Mouse (Mus musculus) G1E (cell line): Measurements from ENCODE around the gene Gcnt2. TPM values are rescaled to one million over a fixed set of nuclear protein-coding genes. Genes with fewer than 3 reads are reported as not detected.
"Not testable (repeated sequence)": the region's sequence is repeated elsewhere in the genome, so short reads cannot be mapped to it uniquely, and the experiment has no call there.

Experiments used
- ATAC-seq: 2 replicates; pipeline ENCODE4 v1.8.0; 2016; ENCODE audit warnings: mild to moderate bottlenecking; ENCODE audit not compliant: insufficient number of reproducible peaks, poor library complexity, low FRiP score, severe bottlenecking; ENCODE audit errors: extremely low read depth
- DNase-seq: peaks from one replicate; pipeline ENCODE4 v3.0.0; 2012; ENCODE audit warnings: low spot score
- H3K27me3 ChIP-seq: 2 replicates; pipeline ENCODE4 v1.6.1; 2012; ENCODE audit warnings: mild to moderate bottlenecking, low read length, inconsistent platforms; ENCODE audit not compliant: insufficient read depth
- H3K36me3 ChIP-seq: replicated peaks from 2 replicates; pipeline ENCODE3; 2012; ENCODE audit warnings: mild to moderate bottlenecking, inconsistent platforms
- H3K4me1 ChIP-seq: 2 replicates; pipeline ENCODE4 v1.6.1; 2012; ENCODE audit warnings: low read depth, low read length, inconsistent platforms, mixed read lengths; ENCODE audit not compliant: insufficient read depth
- H3K4me3 ChIP-seq: 2 replicates; pipeline ENCODE4 v1.5.1; 2012; ENCODE audit warnings: low read depth, mild to moderate bottlenecking, inconsistent platforms, low read length, moderate library complexity, mixed read lengths
- H3K9me3 ChIP-seq: replicated peaks from 2 replicates; pipeline ENCODE4 v1.6.1; 2012; ENCODE audit warnings: inconsistent platforms
- CTCF ChIP-seq: IDR thresholded peaks from 2 replicates; pipeline ENCODE4 v1.5.1; 2012; ENCODE audit warnings: low read depth, low read length, inconsistent platforms, mixed read lengths
- GATA1 ChIP-seq: IDR thresholded peaks from 2 replicates; pipeline ENCODE4 v1.6.1; 2012; ENCODE audit warnings: borderline replicate concordance, low read length, inconsistent platforms, mixed read lengths
- GATA2 ChIP-seq: IDR thresholded peaks from 2 replicates; pipeline ENCODE4 v1.6.1; 2012; ENCODE audit warnings: low read depth, low read length, inconsistent platforms, borderline replicate concordance
- POLR2AphosphoS5 ChIP-seq: IDR thresholded peaks from 2 replicates; pipeline ENCODE4 v1.6.1; 2012; ENCODE audit warnings: low read depth, low read length, inconsistent platforms; ENCODE audit not compliant: insufficient replicate concordance
- TAL1 ChIP-seq: conservative IDR thresholded peaks from 2 replicates; pipeline ENCODE4 v1.6.1; 2012; ENCODE audit warnings: low read depth, low read length, inconsistent platforms, mixed read lengths
- polyA plus RNA-seq: library from polyadenylated mRNA; stranded (reverse); fragments of >175 nt; gene quantifications from 2 replicates; pipeline ENCODE4 v1.2.3, GENCODE M21; 2012
- total RNA-seq, 2 experiments: library from RNA; stranded (forward) in 1 of 2; stranded (reverse) in 1 of 2; fragments of 200-1000 nt in 1 of 2; fragments of >200 nt in 1 of 2; fragmentation: Nextera tagmentation in 1 of 2; gene quantifications; 2 replicates each; pipeline ENCODE4 v1.2.3; 2014 to 2017

Gcnt2 gene
- total and polyA plus RNA-seq, 3 experiments = 0.71 TPM; not detected in 2

GRCm38 (mm10) chr13:40928192-40928898, 68.8 kb downstream of the Gcnt2 start:
- no peak for TF ChIP-seq POLR2AphosphoS5
- TF ChIP-seq GATA1 = no peak
- no peak for TF ChIP-seq GATA2
- TF ChIP-seq TAL1 = no peak
- TF ChIP-seq CTCF = no peak
- Histone ChIP-seq H3K27me3 (no peaks in the 10 kb centered on the region), H3K4me3 (no peak overlapping the region), H3K36me3 (no peaks in the 10 kb centered on the region), H3K9me3 (no peaks in the 10 kb centered on the region), H3K4me1 (no peaks in the 10 kb centered on the region)
- DNase-seq = no peak
- ATAC-seq = no peak

- H3K27me3 ChIP-seq, H3K4me1 ChIP-seq, ATAC-seq, H3K4me3 ChIP-seq, H3K36me3 ChIP-seq, H3K9me3 ChIP-seq, DNase-seq: not testable (repeated sequence)
Measured at GRCm38 (mm10) chr13:40931871-40932270, 72.3 kb downstream of the Gcnt2 start.

GRCm38 (mm10) chr13:40932573-40932972, 73.0 kb downstream of the Gcnt2 start:
- DNase-seq = no peak
- Histone ChIP-seq H3K36me3 (no peaks in the 10 kb centered on the region), H3K4me3 (no peak overlapping the region), H3K27me3 (no peaks in the 10 kb centered on the region), H3K9me3 (no peaks in the 10 kb centered on the region), H3K4me1 (no peaks in the 10 kb centered on the region)
- TF ChIP-seq CTCF = no peak
- TF ChIP-seq GATA2 = no peak
- no peak for TF ChIP-seq GATA1
- no peak for TF ChIP-seq POLR2AphosphoS5
- TF ChIP-seq TAL1 = no peak
- no peak for ATAC-seq

- no peaks in the 10 kb centered on the region for H3K27me3 ChIP-seq
- H3K36me3 ChIP-seq = no peaks in the 10 kb centered on the region
- H3K4me3 ChIP-seq = no peak overlapping the region
- DNase-seq (no peak), ATAC-seq (no peak)
- H3K9me3 ChIP-seq = no peaks in the 10 kb centered on the region
- TF ChIP-seq GATA1 = no peak
- no peak for TF ChIP-seq GATA2
- no peak for TF ChIP-seq POLR2AphosphoS5
- no peak for TF ChIP-seq CTCF
- TF ChIP-seq TAL1 = no peak
- H3K4me1 ChIP-seq = no peaks in the 10 kb centered on the region
Measured at GRCm38 (mm10) chr13:40934341-40934740, 74.8 kb downstream of the Gcnt2 start.

GRCm38 (mm10) chr13:40937586-40937985, 78.0 kb downstream of the Gcnt2 start:
- ATAC-seq (no peak), DNase-seq (no peak)

GRCm38 (mm10) chr13:40938485-40939357, 79.2 kb downstream of the Gcnt2 start:
- H3K9me3 ChIP-seq = no peaks in the 10 kb centered on the region
- H3K36me3 ChIP-seq = no peaks in the 10 kb centered on the region
- ATAC-seq = no peak
- no peaks in the 10 kb centered on the region for H3K4me1 ChIP-seq
- H3K27me3 ChIP-seq = no peaks in the 10 kb centered on the region
- no peak overlapping the region for H3K4me3 ChIP-seq
- no peak for TF ChIP-seq POLR2AphosphoS5
- no peak for TF ChIP-seq CTCF
- no peak for TF ChIP-seq GATA1
- no peak for TF ChIP-seq GATA2
- no peak for TF ChIP-seq TAL1
- DNase-seq = no peak

More at GRCm38 (mm10) chr13:40937586-40937985, 78.0 kb downstream of the Gcnt2 start:
- Histone ChIP-seq H3K4me3 (no peak overlapping the region), H3K4me1 (no peaks in the 10 kb centered on the region), H3K36me3 (no peaks in the 10 kb centered on the region), H3K27me3 (no peaks in the 10 kb centered on the region), H3K9me3 (no peaks in the 10 kb centered on the region)
- TF ChIP-seq CTCF (no peak), TAL1 (no peak), GATA2 (no peak), GATA1 (no peak), POLR2AphosphoS5 (no peak)
